Mouse (Mus musculus) cerebellum, adult 18-20 months (tissue): ENCODE measurements around the gene Flnb.
A peak's percentile ranks its signal among the peaks of the same experiment; 100 is the strongest.

ENCODE experiments used
- DNase-seq, 2 experiments: peaks; one replicate each; pipeline ENCODE4 v3.0.0; 2021

Gene Flnb

DNA sequence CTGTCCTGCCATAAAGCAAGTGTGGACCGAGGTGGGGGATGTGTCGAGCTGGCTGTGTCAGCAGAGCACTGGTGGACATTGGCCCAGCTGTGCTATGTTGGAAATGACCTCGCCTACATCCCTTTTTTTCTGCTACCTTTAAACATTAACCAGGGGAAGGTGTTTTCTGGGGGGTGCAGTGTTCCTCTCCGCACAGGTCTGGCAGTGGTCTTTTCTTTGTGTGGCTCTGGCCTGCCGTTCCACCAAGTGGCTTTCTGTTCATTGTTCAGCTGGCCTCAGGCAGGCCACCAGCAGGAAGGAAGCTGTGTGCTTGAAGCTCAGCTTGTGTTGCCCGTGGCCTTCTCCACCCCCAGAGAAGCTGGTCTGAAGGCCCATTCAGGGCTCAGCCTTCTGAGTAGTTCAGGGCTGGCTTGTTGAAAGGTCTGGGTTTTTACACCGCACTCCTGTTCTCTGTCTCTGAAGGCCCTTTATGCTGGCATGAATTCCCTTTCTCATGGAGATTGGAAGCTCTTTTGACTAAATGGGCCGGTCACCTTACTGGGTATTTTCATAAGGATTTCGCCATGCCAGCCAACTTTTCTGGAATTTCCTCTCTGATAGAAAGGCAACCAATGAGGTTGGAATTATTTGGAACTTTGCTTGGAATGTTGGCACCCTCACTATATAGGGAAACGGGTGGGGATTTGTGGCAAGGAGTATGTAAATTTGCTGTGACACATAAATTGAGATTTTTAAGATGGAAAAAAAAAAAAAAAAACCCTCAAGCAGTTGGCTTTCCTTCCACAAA lies 8.6 kb downstream of the Flnb start:
- DNase-seq, result no peak

DNA sequence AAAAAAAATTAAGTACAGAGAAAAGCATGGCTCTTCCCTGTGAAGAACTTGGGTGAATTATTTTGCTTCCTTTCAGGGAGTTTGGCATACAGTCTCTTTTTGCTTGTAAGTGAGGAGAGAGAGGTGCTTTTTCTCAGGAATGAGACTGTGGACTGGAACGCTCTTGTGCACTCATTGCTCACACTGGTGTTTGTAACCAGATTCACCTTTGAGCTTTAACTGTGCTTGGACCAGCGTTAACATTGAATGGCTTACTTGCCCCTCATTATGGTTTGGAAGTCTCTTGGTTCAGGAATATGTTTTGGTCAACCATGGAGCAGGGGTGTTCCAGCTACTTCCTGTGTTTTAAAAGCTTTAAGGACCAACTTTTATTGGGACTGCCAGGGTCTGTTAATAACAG lies 11.4 kb downstream of the Flnb start:
- DNase-seq, result no peak

DNA sequence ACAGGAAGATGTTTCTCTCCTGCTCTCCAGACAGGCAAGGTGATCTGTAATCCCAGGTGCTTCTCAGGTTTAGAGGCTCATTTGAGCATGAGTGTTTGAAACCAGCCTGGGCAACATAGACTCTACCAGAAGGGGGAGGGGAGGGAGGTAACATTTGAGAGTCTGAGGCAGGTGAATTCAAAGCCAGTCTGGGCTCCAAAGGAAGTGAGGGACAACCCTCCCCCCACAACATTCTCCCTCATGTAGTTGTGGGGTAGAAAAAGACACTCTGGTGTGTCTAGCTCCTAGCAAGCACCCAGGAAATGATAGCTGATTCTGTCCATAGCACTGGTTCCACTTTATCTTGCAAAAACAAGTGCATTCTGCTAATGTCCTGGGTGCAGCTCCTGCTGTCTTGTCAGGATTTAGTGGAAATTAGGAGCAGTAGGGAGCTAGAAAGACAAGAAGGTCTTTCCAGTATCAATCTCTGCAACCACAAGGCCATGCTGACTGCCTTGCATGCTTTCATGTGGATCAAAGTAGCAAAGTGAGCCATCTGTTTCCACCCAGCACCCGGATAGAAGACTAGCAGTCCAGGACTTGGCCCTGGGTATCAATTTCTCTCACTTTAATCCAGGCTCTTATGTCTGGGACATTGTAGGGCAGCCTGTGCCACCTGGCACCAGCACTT lies 14.1 kb downstream of the Flnb start:
- DNase-seq, result peak; percentile 55 to 70

DNA sequence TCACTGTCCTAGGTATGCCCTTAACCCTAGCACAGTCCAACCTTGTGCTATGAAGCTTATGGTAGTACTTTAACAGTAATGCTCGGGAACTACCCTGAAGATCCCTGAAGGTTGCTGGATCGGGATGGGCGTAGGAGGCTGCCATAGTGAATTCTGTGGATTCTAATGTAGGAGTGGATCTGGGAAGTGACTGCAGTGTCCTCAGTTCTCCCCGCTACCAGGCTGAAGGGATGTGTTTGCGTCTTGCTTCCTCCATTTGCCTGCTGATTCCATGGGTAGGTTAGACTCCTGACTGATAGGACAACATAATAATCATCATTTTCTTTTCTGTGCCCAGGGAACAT lies 14.7 kb downstream of the Flnb start:
- no peak for DNase-seq

DNA sequence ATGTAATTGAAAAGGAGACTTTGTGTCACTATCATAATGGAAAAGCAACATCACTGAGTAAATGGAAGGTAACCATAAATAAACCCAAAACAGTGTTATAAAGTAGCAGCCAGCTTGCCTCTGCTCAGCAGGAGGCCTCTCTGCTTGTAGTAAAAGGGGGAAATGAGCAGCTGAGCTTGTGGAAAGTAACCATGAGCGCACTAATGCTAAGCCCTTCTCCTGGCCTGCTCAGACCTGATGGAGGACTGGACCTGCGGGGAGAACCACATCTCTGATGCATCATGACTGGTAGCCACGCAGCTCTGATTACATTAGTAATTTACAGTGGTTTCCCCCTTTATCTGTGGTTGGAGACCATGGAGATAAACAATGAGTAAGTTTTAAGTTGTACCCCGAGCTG lies 15.7 kb downstream of the Flnb start:
- DNase-seq, result no peak

DNA sequence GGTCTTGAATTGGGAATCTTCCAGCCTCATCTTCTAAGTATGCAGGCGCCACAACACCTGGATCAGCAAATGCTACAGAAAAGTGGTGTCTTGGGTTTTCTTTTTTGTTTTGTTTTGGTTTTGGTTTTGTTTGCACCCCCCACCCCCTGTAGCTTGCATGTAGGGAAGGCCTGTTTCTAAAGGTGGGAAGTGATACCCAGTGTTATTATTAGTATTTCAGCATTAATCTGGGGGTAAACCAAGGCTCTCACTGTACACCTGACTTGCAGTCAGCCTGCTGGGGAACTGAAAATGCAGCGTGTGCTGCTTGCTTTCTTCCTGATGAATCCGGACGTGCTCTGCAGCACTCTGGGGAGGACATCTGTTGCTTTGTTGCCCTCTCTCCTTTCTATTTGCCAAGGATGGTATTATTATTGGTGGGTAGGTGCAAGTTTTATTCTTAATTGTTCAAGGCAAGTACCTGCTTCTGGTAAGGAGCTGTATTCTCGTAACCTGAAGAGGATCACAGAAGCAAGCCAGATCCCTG lies 20.9 kb downstream of the Flnb start:
- no peak for DNase-seq

DNA sequence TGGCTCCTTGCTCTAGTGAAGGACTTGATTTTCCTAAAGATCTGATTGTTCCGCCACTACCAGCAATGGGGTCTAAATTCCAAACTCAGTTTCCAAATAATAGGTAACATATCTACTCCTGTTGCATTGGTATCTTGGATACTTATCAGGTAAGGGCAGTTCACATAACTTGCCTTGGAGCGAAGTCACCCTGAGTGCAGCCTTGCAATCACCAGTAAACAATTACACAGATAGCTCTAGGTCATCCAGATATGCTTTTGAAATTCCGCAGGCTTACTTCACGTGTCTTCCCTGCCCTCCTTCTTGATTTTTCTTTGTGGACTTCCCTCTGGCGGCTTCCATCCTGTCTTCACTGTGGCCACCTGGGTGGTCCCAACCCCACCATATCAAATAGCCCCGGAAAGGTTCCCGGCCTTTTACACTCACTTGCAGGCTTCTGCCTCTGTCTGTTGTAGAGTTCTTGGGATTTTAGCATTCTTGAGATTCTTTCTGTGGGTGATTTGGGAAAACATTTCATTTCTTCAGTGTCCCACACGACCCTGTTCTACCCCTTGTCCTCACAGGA lies 22.3 kb downstream of the Flnb start:
- no peak for DNase-seq

DNA sequence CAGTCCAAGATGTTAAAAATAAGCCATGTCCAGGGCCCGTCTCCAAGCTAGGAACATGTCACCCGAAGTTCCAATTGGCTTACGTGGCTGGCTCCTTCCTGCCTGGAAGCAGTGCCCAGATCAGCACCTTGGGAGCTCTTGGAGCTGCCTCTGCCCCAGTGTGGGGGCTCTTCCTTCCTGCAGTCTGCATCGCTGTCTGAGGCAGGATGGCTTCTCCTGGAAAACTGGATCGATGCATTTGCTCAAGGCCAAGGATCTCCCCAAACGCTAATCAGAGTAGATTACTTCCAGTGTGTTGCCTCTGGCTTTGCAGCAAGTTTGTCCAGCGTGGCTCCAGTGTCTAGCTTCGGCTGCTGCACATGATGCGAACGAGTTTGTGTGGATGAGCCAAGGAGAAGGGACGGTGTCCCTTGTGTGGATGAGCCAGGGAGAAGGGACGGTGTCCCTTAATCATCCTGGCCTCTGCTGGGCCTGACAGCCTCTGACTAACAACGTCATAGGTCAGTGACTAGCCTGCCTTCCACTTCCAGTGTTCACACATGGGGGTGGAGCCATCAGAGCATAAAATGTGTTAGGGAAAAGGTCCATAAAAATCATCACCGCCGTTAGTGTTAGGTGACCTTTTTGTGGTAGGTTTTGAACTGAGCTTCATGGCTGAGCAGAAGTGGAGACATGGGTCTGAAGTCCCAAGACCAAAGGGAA lies 25.0 kb downstream of the Flnb start:
- peak; percentile 41 for DNase-seq

DNA sequence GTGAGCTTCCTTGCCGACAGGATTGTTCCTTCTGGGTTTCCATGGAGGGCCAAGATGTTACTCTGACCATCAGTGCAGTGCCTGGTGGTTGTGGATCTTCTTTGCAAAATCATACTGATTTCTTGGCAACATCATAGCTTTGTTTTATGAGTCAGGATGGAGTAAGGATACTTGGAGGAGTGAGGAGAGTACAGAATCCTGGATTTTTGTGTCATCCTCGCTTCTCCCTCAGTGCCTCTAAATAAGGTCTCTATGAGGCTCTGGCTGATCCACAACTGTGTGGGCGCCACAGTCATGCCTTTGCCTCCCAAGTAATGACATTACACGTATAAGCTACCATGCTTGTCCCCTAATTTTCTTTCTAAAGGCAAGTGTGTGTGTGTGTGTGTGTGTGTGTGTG lies 28.9 kb downstream of the Flnb start:
- DNase-seq, result no peak

DNA sequence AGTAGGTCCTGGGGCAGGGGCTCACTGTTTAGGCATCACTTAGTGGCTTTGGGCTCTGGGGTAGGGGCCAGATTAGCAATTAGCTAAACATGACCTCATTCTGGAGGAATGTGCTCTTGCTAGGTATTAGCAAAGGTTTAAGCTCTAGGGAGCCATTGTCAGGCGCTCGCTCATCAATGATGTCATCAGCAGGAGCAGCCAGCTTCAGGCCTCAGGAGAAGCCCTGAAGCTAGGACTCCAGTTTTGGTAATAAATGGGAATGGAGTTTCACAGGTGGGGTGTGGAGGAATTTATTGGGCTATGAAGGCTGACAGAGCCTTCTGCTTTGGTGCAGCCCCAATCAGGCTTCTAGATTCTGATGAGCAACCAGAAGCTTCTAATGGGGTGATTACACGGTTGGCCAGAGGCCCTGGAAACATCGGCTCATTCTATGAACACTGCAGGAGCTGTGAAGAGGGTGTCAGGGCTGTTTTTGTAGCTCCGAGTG lies 30.0 kb downstream of the Flnb start:
- DNase-seq, result no peak

DNA sequence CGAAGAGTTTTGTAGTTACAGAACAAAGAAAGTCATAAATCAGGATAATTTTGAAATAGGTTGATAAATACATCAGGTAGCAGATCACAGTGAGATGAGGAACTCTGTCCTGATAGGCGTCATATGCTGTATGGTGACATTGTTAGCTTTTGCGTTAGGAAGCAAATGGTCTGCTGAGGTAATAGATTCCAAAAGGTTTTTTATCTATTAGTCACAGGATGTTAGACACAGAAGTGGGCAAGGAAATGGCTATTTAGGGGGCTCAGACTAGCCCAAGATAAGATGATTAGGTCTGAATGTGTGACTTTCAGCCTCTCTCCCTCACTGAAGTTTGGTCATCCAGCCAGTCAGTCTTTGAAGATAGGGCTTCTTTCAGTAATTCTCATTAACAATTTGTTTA lies 33.2 kb downstream of the Flnb start:
- no peak for DNase-seq

DNA sequence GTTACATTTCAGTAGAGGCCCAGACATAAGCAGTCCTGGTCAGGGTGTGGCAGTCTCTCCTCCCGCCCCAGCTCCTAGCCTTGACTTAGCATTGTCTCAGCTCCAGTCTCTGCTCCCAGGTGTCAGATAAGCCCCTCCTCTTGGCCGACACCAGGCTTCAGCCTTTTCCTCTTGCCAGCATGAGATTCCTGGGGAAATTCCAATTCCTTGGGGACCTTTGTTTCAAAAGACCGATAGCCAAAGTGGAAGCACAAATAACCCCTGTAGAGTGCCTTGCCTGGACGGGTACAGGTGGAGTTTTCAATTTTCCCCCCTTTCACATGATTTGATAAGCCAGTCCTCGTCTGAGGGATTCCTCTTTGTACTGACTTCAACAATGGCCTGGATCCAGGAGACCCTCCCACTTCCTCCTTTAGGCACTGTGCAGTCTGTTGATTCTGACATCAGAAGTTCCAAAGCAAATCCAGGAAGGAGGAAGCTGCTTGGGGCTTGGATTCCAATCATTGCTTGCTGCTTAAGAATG lies 33.8 kb downstream of the Flnb start:
- no peak for DNase-seq

DNA sequence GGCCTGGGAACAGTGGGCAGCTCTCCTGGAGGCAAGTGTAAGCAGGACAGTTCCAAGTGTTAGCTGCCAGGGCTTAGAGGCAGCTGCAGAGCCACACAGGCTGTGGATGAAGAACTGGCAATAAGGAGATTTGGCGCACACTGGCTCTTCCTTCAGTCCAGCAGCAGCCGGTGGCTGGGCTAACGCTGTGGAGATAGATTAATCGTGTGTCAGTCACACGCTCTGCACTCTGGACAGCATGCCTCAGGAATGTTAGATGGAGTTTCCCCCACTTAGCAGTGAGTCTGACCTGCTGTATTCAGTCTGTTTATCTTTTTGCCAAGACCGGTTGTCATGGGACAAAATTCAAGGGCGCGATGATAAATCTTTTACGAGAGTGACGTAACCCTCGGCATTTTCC lies 35.9 kb downstream of the Flnb start:
- no peak for DNase-seq

DNA sequence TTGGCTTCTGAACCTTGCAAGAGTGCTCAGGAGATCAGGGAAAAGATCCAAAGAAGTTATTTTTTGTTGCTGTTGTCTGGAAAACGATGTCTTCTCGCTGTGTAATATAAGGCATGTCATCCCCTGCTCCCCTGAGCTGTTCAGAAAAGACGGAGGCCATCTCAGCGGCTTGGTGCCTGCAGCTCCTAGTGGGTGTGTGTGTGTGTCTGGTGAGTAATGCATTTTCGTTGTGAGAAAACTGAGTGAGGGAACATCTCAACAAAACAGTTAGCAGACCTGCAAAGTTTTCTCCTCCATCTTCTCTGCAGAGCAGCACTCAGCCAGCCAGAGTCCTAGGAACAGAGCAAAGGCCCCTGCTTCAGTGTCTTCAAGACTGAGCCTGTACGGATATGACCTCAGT lies 36.6 kb downstream of the Flnb start:
- no peak for DNase-seq

DNA sequence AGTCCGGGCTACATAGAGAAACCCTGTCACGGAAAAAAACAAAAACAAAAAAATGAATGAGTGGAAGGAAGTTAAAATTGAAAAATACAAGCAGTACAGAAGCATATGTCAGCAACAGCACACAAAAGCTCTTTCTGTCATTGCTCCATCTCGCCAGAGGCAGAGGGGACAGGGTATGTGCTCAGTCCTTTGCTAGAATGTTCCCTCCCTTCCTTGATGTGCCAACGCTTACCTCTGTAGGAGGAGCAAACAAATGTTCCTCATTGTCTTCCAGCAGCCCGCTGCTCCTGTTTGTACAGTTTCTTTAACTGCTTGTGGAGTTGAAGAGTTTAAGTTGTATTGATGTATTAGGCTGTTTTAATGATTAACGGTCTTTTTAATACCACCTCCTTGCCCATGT lies 37.3 kb downstream of the Flnb start:
- DNase-seq, result no peak

DNA sequence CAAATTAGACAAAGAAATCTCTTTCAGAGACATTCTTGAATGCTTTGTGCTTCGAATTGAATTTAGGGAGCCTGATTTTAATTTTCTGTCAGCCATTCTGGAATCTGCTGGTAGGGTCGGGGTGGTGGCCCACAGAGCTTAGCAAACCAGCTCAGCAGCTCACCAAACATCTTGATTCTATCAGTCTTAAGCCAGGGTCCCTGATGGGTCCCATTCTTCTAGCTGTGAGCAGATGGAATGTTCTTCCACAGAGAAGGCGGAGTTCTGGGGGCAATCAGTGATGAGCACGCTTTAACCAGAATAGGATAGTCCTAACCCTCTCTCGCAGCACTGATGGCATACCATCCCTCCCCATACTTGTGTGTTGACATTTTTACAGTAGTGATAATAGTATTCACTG lies 37.7 kb downstream of the Flnb start:
- no peak for DNase-seq

DNA sequence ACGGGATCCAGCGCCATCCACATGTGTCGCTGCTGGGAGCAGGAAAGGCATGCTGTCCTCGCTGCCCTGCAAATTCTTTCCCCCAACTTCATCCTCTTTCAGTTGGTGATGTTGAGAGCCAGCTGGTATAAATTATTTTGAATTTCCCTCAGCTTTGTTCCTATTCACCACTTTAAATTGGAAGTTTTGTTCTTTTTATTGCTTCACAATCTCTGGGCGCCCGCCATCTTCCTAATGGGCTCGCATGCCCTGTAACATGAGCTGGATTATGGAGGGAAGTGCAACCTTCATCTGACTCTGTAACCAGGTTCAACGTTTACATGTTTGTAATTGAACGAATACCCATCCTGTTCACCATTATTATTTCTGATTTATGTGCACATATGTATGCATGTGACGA lies 38.6 kb downstream of the Flnb start:
- no peak for DNase-seq

DNA sequence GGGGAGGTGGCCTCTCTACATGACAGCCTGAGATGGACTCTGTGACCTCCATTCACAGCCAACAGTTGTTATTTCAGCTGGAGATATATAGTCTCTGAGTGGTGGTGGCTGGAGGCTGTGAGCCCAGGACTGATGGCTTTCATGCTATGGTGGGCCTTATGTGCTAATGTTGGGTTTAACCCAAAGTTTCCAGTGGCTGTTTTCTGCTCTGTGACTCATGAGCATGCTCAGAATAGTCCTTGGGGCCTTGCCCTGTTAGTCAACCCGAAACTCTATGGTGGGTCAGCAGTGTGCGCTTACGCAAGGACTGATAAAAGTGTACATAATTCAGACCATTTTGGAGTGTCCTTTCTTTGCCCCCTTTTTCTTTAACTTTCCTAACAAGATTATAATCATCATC lies 40.1 kb downstream of the Flnb start:
- no peak for DNase-seq

DNA sequence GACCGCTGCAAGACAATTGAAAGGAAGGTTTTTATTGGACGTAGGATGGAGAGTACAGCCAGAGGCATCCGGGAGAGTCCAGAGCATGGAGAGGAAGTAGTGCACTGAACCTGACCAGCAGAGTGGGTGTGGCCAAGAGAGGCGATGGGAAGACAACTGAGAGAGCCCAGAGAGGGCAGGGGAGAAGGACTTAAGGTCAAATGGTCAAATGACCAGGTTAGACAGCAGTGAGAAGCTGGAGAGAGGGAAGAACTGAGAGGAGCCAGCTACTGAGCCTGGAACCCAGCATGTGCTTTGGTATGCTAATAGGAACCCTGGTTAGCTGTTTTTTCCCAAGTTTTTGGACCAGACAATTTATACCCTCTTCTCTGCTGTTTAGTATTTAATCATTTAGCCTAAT lies 40.7 kb downstream of the Flnb start:
- DNase-seq, result no peak

DNA sequence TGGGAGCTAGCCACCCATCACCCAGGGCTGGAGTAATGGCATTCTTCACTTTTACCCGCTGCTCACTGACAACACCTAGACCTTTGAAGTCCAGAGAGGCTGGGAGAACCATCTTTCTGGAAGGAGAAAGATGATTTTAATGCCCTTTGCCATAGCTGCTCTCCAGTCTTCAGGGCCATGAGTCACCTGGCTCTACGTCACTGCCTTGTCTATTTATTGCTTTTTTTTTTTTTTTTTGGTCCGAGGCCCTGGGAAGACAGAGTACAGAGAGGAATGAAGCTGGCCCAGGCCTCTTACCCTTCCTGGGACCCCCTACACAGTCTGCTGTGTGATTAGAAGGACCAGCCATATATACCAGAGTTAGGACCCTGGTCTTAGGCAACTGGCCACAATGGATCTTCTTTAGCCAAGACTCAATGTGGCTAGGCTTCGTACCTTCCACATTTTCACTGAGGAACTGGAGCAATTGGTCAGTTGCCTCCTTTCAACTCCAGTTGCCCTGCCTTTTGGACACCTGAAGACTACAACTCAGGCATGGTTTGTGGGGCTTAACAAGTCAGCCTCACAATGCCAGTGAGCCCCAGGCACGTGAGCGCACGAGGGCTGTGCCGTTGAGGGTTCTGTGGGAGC lies 42.9 kb downstream of the Flnb start:
- DNase-seq, result no peak

DNA sequence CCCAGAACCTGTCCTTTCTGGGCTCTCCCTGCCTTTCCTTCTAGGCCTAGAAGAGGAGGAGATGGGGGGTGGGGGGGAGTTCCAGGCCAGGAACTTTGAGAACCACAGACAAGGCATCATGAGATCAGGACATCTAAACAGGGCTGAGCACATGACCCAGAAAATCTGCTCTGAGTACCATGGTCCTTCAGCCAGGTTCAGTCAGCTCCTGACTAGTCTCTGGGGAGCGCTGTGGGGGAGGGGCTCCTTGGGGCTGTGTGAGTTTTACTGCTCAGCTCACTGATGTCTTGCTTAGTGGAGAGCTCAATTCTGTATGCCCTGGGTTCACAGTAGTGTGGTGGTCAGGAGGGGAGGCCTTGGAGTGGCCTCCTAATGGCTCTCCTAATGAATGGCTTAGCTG lies 43.5 kb downstream of the Flnb start:
- DNase-seq, result no peak

DNA sequence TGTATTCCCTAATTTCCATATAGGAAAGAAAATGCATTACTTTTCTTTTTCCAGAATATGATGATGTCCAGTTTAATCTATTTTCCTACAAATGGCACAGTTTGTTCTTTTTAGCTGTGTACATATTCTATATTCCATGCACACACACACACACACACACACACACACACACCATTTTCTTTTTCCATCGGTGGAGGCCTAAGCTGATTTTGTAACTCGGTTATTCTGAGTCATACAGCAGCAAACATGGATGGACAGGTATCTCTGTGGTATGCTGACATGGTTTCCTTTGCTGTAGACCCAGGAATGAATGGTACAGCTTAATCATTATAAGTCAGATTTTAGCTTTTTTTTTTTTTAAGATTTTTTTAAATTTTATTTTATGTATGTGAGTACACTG lies 44.5 kb downstream of the Flnb start:
- no peak for DNase-seq

DNA sequence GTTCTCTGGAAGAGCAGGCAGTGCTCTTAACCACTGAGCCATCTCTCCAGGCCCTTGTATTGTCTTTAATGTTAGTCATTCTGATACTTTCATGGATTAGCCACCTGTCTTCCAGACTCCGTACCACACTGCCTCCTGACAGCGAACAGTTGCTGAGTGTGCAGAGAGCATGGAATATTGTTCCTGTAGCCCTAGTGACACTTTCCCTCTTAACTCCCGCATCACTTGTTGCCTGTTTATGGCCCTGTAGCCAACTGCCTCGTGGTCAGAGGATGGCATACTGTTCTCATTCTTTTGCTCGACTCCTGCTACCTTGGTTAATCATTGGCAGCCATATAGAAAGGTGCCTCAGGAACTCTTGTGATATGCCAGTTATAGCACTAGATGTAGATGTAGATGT lies 45.4 kb downstream of the Flnb start:
- no peak for DNase-seq
